Mouse (Mus musculus): ENCODE data around the gene Hbb-y. TPM values are rescaled to one million over a fixed set of nuclear protein-coding genes. Genes with fewer than 3 reads are reported as not detected.
"Not testable (repeated sequence)": the region's sequence is repeated elsewhere in the genome, so short reads cannot be mapped to it uniquely, and the experiment has no call there.

Hbb-y gene
- polyA plus RNA-seq, 1 experiment from 2014 or later, result 6.2 TPM

DNA sequence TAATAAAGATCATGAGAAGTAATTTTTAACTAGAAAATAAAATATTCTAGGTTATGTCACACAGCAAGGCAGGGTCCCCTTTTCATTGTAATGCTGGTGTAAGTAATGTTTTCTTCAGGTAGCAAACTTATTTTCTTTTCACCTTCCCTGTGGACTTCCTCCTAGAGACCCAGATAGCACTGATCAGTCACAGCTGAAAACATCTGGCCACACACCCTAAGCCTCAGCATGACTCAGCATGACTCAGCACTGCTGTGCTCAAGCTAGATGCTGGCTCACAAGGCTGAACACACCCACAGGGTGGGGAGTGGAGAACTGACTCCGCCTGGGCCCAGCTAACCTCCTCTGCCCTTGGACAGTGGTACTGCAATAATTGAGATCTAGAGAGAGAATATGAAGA, 7.8 kb upstream of the Hbb-y start:
- no peaks in the 10 kb centered on the region for H3K9me3 ChIP-seq (replicated peaks; ENCODE audit: control insufficient read depth, low read length, poor library complexity, severe bottlenecking)
- ATAC-seq, result no peak
- no peaks in the 10 kb centered on the region for H3K4me1 ChIP-seq (ENCODE audit: control insufficient read depth, insufficient read depth, low read length)
- no peaks in the 10 kb centered on the region for H3K36me3 ChIP-seq (ENCODE audit: control insufficient read depth, insufficient read depth, low read length)
- H3K27ac ChIP-seq (ENCODE audit: low read length), result no peak overlapping the region
- no peaks in the 10 kb centered on the region for H3K27me3 ChIP-seq (ENCODE audit: control insufficient read depth, insufficient read depth, low read depth, low read length)
- H3K4me2 ChIP-seq (ENCODE audit: low read length), result no peak overlapping the region
- no peak overlapping the region for H3K9ac ChIP-seq (ENCODE audit: low read depth, low read length)
- WGBS, result 66% methylated on average over 1 of the region's 1 CpGs
- no peak overlapping the region for H3K4me3 ChIP-seq (ENCODE audit: low read depth, low read length)

DNA sequence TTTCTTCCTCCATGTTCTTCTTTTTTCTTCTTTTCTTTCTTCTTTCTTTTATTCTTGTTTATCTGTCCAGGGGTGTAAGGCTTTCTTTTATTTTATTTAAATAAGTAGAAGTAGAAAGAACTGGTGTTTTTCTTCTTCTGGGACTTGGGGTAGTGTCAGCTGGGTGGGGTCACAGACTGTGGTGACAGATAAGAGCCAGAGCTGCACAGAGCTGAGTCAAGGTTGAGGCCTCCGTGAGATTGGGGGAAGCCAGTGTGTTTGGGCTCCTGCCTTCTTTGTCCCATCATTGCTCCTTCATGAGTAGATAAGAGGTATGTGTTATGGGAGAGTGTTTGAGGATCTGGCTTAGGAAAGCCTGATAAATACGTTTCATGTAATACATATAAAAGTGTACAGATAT, 6.1 kb upstream of the Hbb-y start:
- Histone ChIP-seq H3K27me3 (ENCODE audit: control insufficient read depth, insufficient read depth, low read depth, low read length) (no peaks in the 10 kb centered on the region), H3K27ac (ENCODE audit: low read length) (no peak overlapping the region), H3K4me2 (ENCODE audit: low read length) (no peak overlapping the region), H3K9ac (ENCODE audit: low read depth, low read length) (no peak overlapping the region), H3K36me3 (ENCODE audit: control insufficient read depth, insufficient read depth, low read length) (no peaks in the 10 kb centered on the region), H3K4me3 (ENCODE audit: low read depth, low read length) (no peak overlapping the region), H3K4me1 (ENCODE audit: control insufficient read depth, insufficient read depth, low read length) (no peaks in the 10 kb centered on the region), H3K9me3 (replicated peaks; ENCODE audit: control insufficient read depth, low read length, poor library complexity, severe bottlenecking) (no peaks in the 10 kb centered on the region)
- no peak for ATAC-seq
- 79% methylated on average over 2 of the region's 2 CpGs for WGBS

DNA sequence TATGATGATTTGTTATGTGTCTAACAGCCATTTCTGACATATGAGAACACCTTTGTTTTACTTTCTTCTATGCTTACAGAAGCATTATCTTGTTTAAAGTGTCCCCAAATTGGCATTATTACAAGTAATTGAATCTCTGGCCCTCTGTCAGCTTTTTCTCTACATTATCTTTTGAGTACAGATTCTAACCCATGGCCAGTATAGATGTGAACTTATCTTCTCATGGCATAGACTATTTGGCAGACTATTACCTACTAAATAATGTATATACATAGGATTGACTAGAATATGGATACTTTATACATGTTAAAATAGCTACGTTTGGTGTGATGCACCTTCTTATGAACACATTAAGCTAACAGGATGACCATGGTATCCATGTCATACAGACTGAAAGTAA, 1.7 kb upstream of the Hbb-y start:
- ATAC-seq, result no peak
- no peaks in the 10 kb centered on the region for H3K36me3 ChIP-seq (ENCODE audit: control insufficient read depth, insufficient read depth, low read length)
- H3K4me3 ChIP-seq (ENCODE audit: low read depth, low read length), result no peak overlapping the region
- 70% methylated on average over 1 of the region's 1 CpGs for WGBS
- no peaks in the 10 kb centered on the region for H3K27me3 ChIP-seq (ENCODE audit: control insufficient read depth, insufficient read depth, low read depth, low read length)
- H3K4me1 ChIP-seq (ENCODE audit: control insufficient read depth, insufficient read depth, low read length), result no peaks in the 10 kb centered on the region
- no peaks in the 10 kb centered on the region for H3K9me3 ChIP-seq (replicated peaks; ENCODE audit: control insufficient read depth, low read length, poor library complexity, severe bottlenecking)
- no peak overlapping the region for H3K9ac ChIP-seq (ENCODE audit: low read depth, low read length)
- H3K27ac ChIP-seq (ENCODE audit: low read length), result no peak overlapping the region
- no peak overlapping the region for H3K4me2 ChIP-seq (ENCODE audit: low read length)

DNA sequence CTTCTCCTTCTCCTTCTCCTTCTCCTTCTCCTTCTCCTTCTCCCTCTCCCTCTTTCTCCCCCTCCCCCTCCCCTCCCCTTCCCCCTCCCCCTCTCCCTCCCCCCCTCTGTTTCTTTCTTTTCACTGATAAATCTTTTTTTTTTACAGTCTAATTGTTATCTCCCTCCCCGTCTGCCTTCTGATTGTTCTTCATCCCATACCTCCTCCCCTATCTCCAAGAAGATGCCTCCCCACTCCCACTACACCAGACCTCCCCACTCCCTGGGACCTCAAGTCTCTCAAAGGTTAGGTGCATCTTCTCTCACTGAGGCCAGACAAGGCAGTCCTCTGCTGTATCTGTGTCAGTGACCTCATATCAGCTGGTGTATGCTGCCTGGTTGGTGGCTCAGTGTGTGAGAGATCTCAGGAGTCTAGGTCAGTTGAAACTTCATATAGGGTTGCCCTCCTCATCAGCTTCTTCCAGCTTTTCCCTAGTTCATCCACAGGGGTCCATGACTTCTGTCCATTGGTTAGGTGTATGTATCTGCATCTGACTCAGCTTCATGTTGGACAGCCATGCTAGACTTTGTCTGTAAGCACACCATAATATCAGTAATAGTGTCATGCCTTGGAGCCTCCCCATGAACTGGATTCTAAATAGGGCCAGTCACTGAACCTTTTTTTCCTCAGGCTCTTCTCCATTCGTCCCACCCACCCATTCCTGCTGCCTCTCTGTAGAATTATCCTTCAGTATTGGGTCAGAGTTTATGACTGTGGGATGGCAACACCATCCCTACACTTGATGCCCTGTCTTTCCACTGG, 8.3 kb downstream of the Hbb-y start:
- no peak overlapping the region for H3K4me3 ChIP-seq (ENCODE audit: low read depth, low read length)
- H3K27ac ChIP-seq (ENCODE audit: low read length), result no peak overlapping the region
- H3K36me3 ChIP-seq (ENCODE audit: control insufficient read depth, insufficient read depth, low read length), result no peaks in the 10 kb centered on the region
- no peaks in the 10 kb centered on the region for H3K9me3 ChIP-seq (replicated peaks; ENCODE audit: control insufficient read depth, low read length, poor library complexity, severe bottlenecking)
- 32% methylated on average over 1 of the region's 2 CpGs for WGBS
- H3K9ac ChIP-seq (ENCODE audit: low read depth, low read length), result no peak overlapping the region
- ATAC-seq, result no peak
- no peaks in the 10 kb centered on the region for H3K4me1 ChIP-seq (ENCODE audit: control insufficient read depth, insufficient read depth, low read length)
- no peak overlapping the region for H3K4me2 ChIP-seq (ENCODE audit: low read length)
- no peaks in the 10 kb centered on the region for H3K27me3 ChIP-seq (ENCODE audit: control insufficient read depth, insufficient read depth, low read depth, low read length)

DNA sequence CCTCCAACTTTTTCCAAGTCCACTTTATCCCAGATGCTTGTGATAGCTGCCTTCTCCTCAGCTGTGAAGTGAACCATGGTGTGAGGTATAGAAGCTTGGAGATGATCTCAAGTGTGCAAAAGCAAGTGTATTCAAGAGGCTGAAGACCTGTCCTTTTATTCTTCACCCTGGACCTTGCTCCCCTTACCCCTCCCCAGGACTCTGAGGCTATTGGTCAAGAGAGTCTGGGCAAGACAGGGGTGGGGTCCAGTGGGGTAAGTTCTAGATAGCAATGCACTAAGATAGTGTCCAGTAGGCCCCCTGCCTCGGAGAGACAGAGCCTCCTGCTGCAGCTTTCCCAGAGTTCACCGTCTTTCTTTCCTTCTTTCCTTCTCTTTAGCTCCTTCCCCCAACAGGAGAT, 10.0 kb downstream of the Hbb-y start, which contains the start of gene Hbb-bh1:
Gene Hbb-bh1, minus strand, starts transcription at position 131 of the 400 bp plus-strand sequence.
- WGBS, result 84% methylated on average over 2 of the region's 2 CpGs

DNA sequence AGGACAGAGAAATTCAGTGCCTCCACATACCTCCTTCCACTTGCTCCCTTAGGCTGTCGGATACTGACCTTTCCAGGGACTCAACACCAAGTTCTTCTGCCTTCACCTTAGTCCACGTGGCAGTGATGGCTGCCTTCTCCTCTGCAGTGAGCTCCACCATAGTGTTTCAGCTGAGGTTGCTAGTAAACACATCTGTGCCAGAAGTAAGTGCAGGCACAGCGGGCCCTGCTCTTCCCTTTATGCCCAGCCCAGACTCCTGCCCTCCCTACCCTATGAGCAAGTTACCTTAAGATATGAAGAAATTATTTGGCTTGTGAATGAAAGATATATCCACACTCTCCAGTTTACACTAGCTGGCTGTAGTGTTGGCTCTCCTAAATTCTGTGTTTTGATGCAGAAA, 12.7 kb downstream of the Hbb-y start, which contains the start of gene Hbb-bh2:
Gene Hbb-bh2, minus strand, starts transcription at position 253 of the 400 bp plus-strand sequence.
- Histone ChIP-seq H3K27ac (ENCODE audit: low read length) (no peak within 1 kb of the TSS), H3K27me3 (ENCODE audit: control insufficient read depth, insufficient read depth, low read depth, low read length) (no peaks in the 10 kb centered on the region), H3K9ac (ENCODE audit: low read depth, low read length) (no peak within 1 kb of the TSS), H3K4me2 (ENCODE audit: low read length) (no peak within 1 kb of the TSS), H3K4me3 (ENCODE audit: low read depth, low read length) (no peak within 1 kb of the TSS), H3K4me1 (ENCODE audit: control insufficient read depth, insufficient read depth, low read length) (no peaks in the 10 kb centered on the region), H3K9me3 (replicated peaks; ENCODE audit: control insufficient read depth, low read length, poor library complexity, severe bottlenecking) (no peaks in the 10 kb centered on the region), H3K36me3 (ENCODE audit: control insufficient read depth, insufficient read depth, low read length) (no peaks in the 10 kb centered on the region)
- 67% methylated on average over 3 of the region's 3 CpGs for WGBS
- no peak for ATAC-seq

More for the DNA sequence above, 10.0 kb downstream of the Hbb-y start, which contains the start of gene Hbb-bh1:
- Histone ChIP-seq H3K4me1 (ENCODE audit: control insufficient read depth, insufficient read depth, low read length) (no peaks in the 10 kb centered on the region), H3K4me2 (ENCODE audit: low read length) (no peak within 1 kb of the TSS), H3K36me3 (ENCODE audit: control insufficient read depth, insufficient read depth, low read length) (no peaks in the 10 kb centered on the region), H3K4me3 (ENCODE audit: low read depth, low read length) (no peak within 1 kb of the TSS), H3K27me3 (ENCODE audit: control insufficient read depth, insufficient read depth, low read depth, low read length) (no peaks in the 10 kb centered on the region), H3K9me3 (replicated peaks; ENCODE audit: control insufficient read depth, low read length, poor library complexity, severe bottlenecking) (no peaks in the 10 kb centered on the region), H3K9ac (ENCODE audit: low read depth, low read length) (no peak within 1 kb of the TSS), H3K27ac (ENCODE audit: low read length) (no peak within 1 kb of the TSS)
- ATAC-seq, result no peak

DNA sequence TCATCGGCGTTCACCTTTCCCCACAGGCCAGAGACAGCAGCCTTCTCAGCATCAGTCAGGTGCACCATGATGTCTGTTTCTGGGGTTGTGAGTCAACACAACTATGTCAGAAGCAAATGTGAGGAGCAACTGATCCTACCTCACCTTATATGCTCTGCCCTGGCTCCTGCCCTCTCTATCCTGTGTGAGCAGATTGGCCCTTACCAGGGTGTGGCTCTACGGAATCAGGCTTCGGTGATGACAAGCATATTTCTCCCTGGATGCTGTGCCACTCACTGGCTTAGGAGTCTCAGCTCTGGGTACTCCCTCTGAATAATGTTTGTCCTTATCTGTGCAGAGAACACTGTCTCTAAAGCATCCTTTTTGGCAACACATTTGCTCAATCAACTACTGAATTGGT, 25.2 kb downstream of the Hbb-y start, which contains the start of gene Hbb-bs:
Gene Hbb-bs, minus strand, starts transcription at position 289 of the 400 bp plus-strand sequence.
- 95% methylated on average over 4 of the region's 4 CpGs for WGBS
- ATAC-seq, result no peak

DNA sequence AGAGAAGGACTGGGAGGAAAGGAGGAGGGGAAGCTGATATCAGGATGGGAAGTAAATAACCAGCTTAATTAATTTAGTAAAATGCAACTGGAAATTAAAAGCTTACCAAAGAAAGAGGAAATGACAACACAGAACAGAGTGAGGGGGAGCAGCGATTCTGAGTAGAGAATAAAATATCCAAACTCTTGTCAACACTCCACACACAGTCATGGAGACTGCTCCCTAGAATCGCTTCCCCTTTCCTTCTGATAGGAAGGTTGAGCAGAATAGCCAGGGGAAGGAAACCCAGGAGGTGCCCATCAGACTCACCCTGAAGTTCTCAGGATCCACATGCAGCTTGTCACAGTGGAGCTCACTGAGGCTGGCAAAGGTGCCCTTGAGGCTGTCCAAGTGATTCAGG, 25.9 kb downstream of the Hbb-y start:
- not testable (repeated sequence) for H3K27ac ChIP-seq (ENCODE audit: low read length); H3K4me3 ChIP-seq (ENCODE audit: low read depth, low read length); H3K9me3 ChIP-seq (replicated peaks; ENCODE audit: control insufficient read depth, low read length, poor library complexity, severe bottlenecking); H3K4me2 ChIP-seq (ENCODE audit: low read length); H3K27me3 ChIP-seq (ENCODE audit: control insufficient read depth, insufficient read depth, low read depth, low read length); ATAC-seq; H3K4me1 ChIP-seq (ENCODE audit: control insufficient read depth, insufficient read depth, low read length); H3K36me3 ChIP-seq (ENCODE audit: control insufficient read depth, insufficient read depth, low read length); H3K9ac ChIP-seq (ENCODE audit: low read depth, low read length)
- WGBS, result no CpG with 5 or more reads among the region's 2 CpGs

More for the DNA sequence above, 25.2 kb downstream of the Hbb-y start, which contains the start of gene Hbb-bs:
- no peaks in the 10 kb centered on the region for H3K4me1 ChIP-seq (ENCODE audit: control insufficient read depth, insufficient read depth, low read length)
- no peak within 1 kb of the TSS for H3K27ac ChIP-seq (ENCODE audit: low read length)
- no peak within 1 kb of the TSS for H3K4me3 ChIP-seq (ENCODE audit: low read depth, low read length)
- no peaks in the 10 kb centered on the region for H3K9me3 ChIP-seq (replicated peaks; ENCODE audit: control insufficient read depth, low read length, poor library complexity, severe bottlenecking)
- H3K4me2 ChIP-seq (ENCODE audit: low read length), result no peak within 1 kb of the TSS
- H3K9ac ChIP-seq (ENCODE audit: low read depth, low read length), result no peak within 1 kb of the TSS
- H3K27me3 ChIP-seq (ENCODE audit: control insufficient read depth, insufficient read depth, low read depth, low read length), result no peaks in the 10 kb centered on the region
- no peaks in the 10 kb centered on the region for H3K36me3 ChIP-seq (ENCODE audit: control insufficient read depth, insufficient read depth, low read length)

DNA sequence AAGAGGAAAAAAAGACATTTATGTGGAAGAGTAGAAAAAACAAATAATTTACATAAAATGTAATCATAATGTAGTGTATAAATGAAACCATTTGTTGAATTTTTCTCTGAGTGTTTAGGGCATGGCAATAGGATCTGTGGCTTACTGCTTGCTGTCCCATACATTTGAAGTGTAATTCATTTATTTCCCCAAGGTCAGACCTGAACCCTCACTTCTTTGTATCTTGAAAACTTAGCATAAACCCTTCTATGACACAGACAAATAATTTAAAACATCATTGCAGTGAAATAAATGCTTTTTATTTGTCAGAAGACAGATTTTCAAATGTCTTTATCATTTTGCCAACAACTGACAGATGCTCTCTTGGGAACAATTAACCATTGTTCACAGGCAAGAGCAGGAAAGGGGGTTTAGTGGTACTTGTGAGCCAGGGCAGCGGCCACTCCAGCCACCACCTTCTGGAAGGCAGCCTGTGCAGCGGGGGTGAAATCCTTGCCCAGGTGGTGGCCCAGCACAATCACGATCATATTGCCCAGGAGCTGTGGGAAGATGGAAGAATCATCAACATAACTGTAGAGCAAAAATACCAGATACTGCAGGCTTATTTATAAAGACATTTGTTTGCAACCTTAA, 26.6 kb downstream of the Hbb-y start:
- no peaks in the 10 kb centered on the region for H3K9me3 ChIP-seq (replicated peaks; ENCODE audit: control insufficient read depth, low read length, poor library complexity, severe bottlenecking)

More for the DNA sequence above, 26.6 kb downstream of the Hbb-y start:
- Histone ChIP-seq H3K9ac (ENCODE audit: low read depth, low read length) (no peak overlapping the region), H3K27me3 (ENCODE audit: control insufficient read depth, insufficient read depth, low read depth, low read length) (no peaks in the 10 kb centered on the region), H3K27ac (ENCODE audit: low read length) (no peak overlapping the region), H3K4me2 (ENCODE audit: low read length) (no peak overlapping the region), H3K36me3 (ENCODE audit: control insufficient read depth, insufficient read depth, low read length) (no peaks in the 10 kb centered on the region), H3K4me1 (ENCODE audit: control insufficient read depth, insufficient read depth, low read length) (no peaks in the 10 kb centered on the region), H3K4me3 (ENCODE audit: low read depth, low read length) (no peak overlapping the region)
- WGBS, result 45% methylated on average over 3 of the region's 3 CpGs
- no peak for ATAC-seq

All from midbrain, embryonic 16.5 days (tissue).